Mouse (Mus musculus) embryo, embryonic 9.5 days (tissue): ENCODE measurements at regions not wholly inside any gene's neighbourhood (a gene's known extent, or its start where the extent isn't known, plus 50 kb on each side); places are given as distances from the start of the nearest gene placed in this dataset.
A peak's percentile ranks its signal among the peaks of the same experiment; 100 is the strongest.

Source experiments
- DNase-seq: peaks from one replicate; pipeline ENCODE4 v3.0.0-alpha.2; 2017; ENCODE audit errors: extremely low spot score

DNA sequence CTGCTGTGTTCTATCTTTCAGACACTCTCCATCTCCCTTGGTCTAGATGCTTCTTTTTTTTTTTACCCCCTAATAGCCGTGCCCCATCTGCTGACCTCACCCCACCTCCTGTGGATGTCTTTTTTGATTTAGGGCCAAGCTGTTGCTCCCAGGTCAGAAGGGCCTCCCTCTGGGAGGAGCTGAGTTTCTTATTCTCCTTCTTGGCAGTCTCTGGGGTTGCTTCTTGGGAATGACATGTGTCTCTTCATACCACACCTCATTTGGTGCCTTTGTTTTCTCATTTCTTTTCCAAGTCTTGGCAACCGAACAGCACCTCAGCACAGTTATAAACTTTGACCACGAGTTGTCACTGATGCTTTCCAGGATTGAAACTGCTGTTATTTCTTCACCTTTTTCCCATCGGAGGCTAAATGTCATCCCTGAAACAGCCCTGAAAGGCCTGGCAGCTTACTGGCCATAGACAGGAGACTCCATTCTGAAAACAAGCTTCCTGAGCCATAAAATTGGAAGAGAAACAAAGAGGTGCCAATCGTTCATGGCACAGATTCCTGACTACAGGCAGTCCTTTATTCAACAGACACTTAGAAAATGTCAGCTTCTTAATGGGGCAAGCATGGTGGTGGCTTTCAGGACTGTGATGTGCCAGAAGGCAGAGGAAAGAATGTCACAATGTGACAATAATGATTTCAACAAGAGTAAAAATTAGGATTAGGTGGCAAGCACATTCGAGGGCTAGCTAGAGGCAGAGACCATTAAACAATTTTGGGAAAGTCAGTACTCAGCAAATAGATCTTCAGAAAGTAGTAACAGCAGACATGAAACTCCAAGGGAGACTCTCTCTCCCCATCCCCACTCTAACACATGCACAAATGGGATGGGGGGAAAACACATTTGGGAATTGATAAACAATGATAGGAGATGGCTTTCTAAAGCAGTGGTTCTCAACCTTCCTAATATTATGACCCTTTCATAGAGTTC lies 197.1 kb upstream of the Arrdc4 start:
- peak; percentile 42 for DNase-seq

DNA sequence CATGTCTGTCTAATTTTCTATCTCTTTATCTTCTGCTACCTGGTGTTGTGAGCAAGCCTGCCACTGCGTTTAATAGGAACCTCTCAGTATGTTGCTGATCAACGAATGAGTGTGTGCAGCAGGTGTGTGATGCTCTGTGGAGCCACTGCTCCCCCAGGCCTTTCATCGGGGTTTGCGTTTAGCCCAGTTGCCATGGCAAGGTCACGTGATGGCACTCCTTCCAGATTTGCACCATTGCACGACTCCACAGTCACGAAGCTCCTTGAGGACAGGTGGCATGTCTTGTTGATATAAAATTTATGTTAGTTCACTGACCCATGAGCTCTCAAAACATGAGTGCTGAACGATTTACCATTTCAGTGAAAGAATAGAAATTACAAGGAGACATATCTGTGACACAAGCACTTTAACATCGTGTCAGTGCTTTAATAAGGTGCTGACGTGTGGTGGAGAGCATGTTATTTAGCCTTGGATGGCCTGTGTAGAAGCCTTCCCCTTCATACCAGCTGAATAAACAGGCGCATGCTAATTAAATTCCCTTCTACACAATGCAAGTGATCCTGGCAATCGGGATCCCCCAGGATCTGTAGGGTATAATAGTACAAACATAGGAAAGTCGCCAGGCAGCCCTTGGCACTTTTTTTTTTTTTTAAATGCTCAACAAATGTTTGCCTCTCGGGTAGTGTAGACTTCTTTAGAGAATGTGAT lies 181.7 kb upstream of the Arrdc4 start:
- no peak for DNase-seq

DNA sequence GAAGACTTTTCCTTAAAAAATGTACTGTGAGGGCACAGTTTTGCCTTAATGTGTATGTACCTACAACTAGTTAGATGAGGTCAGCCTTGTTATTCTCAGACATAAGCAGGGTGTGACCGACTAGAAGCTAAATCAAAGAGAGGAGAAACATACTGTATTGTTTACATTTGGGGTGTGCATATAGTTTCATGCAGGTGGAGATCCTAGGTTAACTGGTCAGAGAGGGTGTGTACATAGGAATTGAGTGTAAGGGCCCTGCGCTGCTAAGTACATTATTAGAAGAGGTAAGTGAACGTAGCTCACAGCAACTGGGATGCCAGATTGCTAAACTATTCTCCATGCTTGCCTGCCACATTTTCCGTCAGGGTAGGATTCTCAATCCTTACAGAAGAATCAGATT lies 180.6 kb upstream of the Arrdc4 start:
- DNase-seq = no peak

DNA sequence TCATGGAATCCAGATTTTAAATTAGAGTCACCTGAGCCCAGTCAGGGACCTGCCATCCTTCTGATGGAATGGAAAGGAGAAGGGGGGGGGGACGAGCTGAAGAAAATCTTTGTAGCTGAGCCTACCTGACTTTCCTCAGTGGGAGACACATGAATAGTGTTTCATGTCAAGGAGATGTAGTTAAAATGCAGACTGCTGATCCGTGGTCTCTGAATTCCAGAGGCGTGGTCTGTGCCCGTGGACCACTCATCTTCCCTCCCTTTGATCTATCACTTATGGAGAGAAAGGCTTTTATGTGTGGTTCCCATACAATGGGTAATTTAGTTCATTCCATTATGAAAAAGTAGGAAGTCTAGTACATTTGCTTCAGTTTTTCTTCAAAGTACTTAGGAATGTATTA lies 176.6 kb upstream of the Arrdc4 start:
- DNase-seq = no peak

DNA sequence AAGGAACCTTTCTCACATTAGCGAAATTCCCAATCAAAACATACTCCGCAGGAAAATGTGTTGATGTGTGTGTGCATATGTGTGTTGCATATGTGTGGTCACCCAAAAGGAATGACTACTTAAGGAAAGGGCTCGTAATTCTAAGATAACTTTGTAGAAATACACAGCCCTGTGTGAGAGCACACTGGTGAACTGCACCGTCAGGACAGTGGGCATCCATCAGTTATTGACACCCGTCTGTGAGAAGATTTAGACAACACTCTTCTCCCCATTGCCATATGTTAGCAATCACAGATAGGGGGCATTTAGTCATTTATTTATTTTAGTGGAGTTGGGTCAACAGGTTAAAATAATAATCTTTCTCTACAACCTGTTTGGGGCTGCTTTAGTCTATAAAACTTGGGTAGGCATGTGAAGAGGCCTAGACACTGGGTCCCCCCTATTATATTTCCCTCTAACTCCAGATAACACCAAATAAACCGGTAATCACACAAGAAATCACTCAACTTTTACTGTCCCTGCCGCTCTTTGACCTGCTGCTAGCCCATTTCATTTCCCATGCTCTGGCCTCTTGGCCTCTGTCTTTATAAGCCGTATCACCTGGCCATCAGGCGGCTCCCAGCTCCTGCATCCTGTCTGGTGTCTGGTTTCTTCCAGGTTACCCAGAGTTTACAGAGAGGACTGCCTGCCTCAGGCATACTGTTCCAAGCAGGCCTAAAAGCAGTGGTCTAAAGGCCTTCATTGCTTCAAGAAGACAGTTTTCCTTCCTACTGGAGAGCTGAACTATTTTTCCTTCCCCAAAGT lies 169.8 kb upstream of the Arrdc4 start:
- DNase-seq = peak; percentile 56

DNA sequence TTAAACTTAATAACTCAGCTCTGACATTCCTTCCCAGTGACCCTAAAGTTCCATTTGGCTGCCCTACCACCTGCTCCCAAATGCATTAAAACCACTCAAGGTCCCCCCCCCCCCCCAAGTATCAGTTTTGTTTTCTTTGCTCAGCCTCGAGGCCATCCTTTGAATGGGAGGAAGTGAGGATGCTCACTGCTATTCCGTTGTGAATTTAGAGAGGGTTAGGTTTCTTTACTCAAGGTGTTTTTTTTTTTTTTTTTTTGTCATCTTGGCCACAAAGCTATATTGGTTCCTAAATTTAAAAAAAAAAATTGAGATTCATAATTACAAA lies 168.8 kb upstream of the Arrdc4 start:
- DNase-seq = peak; percentile 36

DNA sequence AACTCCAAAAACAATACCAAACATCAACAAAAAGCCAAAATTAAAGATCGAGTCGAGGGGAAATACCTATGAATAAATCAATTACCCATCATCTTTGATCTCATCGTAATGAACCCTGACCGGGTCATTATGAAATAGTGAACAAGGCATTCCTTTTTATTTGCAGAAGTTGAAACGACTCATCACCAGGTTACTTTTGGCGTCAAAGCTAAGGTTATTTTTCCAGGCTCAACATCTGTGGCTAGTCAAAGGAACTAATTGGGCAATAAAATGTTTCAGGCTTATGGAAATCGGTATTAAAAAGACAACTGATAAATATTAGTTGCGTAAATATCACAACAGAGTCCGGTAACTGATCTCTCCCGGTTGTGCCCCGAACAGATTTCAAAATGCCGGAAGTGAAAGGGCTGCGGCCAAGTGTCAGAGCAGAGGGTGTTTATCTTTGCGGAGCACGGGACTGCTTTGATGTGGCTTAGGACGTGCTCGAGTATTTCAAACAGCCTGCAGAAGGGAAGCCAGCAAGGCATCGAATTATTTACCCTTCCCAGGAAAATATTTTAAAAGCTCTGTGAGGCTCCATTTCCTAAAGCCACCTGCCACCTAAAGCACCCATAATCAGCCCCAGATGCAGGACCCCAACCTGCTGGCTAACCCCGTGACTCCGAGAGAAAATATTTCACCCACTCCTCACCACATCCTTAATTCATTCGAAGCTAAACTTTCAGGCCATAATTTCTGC lies 168.3 kb upstream of the Arrdc4 start:
- DNase-seq = peak; percentile 46

DNA sequence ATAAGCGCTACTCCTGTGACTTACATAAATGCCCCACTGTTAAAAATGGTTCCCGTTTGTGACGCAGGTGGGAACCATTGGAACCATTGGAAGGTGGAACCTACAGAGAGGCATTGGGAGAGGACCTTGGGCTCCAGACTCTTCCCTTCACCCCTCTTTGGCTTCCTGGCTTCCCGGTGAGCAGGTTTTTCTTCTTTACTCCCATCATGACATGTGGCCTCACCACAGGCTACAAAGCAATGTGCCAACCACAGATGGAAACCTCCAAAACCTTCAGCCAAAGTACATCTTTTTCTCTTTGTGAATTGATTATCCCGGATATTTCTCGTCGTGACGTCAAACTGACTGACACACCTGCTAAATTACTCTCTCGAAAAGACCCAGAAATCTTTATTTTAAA lies 166.9 kb upstream of the Arrdc4 start:
- DNase-seq = no peak

DNA sequence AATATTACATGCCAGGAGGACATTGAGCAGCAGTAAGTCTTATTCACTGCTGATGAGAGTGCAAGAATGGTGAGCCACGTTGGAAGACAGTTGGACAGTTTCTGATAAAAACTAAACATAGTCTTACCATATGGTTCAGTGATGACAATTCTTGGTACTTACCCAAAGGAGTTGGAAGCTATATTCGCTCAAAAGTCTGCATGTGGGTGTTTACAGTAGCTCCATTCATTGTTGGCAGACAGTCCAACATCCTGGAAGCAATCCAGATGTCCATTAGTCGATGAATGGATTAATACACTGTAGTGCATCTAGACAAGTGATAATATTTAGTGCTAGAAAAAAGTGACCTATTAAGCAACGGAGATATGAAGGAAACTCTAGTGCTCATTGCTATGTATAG lies 165.3 kb upstream of the Arrdc4 start:
- no peak for DNase-seq

DNA sequence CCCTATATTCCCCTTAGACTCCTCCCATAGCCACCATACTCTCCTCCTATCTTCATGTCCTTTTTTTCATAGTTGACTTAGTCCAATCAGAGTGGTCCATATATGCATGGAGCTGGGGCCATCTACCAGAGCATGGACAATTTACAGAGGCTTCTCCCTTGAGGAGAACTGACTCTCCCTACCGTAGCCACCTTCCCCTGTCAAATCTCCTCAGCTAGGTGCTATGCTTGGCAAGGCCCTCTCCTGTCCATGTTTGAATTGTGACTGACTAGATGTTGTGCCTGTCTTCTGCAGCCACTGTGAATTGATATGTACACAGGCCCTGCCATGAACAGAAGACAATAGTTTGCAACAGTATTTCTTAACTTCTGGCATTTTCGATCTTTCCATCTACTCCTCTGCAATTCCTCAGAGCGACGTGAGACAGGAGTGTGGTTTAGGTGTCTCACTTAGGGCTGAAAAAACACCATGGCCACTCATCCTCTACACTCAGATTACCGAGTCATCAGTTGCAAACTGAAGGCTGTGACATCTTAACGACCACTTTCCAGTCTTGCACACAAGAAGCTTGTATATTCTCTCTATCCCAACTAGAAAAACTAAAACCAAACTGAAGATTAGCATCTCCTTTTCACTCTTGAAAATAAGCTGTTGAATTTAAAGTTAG lies 163.1 kb upstream of the Arrdc4 start:
- no peak for DNase-seq

DNA sequence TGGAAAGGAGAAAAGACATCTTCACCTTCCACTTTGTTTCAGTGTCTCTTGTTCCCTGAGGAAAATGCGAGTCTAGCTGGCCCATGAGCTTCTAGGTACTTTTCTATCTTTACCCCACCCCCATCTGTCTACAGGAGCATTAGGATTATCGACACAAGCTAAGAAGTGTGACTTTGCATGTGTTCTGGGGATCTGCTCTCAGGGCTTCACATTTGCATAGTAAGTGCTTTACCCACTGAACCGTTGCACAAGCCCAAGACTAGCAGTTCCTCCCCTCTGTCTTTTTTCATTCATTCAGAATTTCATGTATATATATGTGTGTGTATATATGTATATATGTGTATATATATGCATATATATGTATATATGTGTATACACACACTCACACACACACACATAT lies 162.5 kb upstream of the Arrdc4 start:
- DNase-seq = no peak

DNA sequence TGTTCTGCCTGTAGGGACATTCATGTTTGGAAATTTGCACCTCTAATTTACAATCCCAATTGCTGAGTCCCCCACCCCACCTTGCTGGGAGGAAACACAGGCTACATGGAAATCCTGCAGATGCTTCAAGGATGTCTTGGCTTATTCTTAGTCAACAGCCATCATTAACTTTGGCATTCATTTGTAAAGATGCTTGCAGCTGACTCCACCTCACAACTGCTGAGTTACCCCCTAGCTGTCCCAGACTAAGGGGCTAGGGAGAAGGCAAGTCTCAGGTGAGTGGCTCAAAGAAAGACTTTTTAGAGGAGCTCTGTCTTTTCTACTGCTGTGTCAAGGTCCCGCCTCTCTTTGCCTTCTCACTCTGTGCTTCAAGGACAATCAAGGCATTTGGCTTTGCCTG lies 160.7 kb upstream of the Arrdc4 start:
- DNase-seq = no peak

DNA sequence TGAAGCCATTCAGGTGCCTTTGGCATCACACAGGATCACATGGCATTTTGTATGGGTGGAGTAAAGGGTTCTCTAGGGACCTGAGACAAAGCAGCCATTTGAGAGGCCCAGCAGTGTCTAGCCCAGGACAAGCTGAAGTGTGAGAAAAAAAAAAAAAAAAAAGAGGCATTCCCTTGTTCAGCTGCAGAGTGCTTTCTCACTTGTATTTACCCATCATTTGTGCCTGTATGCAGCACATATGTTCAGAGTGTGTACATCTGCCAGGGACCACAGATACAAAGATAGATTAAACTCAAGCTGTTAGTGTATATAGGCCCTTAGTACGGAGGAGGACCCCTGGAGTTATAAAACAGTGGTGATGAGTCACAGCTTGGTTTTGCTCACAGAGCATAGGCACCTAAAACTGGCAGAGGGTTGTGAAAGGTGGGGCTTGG lies 159.4 kb upstream of the Arrdc4 start:
- no peak for DNase-seq

DNA sequence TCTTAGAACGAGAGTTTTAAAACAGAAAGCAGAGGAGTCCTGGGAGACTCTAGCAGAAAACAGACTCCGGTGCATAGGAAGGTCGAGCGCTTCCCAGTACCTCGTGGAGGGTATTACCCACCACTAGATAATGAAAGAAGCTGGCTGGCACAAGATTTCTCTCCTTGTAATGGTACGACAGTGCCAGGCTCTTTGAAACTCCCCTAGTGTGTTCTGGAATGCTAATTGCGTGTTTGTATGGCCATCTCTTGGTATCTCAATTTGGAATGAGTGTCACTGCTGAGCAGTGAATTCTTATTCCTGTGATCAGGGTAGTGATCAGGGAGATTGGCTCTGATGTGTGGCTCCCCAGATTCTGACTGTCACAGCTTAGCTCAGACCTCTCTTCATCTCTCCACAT lies 158.8 kb upstream of the Arrdc4 start:
- DNase-seq = no peak

DNA sequence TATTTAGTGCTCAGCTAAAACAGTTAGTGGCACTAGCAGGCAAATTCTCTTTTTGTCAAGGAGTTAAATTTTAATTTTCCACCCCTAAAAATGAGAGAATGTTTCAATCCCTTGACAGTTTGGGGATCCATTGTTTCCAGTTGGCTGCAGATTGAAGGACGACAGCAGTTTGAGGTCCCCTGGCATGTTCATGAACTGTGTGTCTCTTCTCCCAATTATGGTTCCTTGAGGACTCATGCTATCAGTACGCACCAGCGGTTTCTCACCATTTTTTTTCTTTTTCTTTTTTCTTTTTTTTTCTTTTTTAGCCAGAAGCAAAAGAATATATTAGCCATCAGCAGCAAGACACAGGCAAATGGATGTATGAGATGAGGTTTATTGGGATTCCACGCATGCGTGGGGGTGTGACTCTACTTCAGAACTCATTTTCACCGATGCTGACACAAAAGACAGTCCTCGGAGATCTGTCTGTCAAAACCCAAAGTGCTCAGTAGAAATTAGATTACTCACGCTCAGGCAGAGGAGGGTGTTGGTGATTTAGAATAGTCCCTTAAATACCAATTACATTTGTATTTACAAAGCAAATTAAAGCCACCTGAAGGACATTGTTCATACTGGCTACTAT lies 157.8 kb upstream of the Arrdc4 start:
- no peak for DNase-seq

DNA sequence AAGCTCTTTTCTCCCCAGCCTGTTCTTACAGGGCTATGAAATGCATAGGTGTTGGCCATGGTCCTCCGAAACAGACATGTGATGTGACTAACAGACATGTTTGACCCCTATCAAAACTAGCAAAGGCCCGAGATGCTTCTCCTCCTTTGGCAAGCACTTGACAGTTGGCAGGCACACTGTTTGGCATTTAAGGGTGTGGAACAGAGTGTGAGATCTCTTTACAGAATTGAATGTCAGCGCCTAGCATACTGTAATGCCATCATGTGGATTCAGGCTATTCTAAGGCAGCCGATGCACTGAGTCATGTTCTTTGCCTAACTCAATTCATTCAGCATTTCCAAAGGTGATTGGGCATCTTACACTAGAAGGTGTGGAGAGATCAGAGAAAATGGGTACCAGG lies 156.8 kb upstream of the Arrdc4 start:
- no peak for DNase-seq

DNA sequence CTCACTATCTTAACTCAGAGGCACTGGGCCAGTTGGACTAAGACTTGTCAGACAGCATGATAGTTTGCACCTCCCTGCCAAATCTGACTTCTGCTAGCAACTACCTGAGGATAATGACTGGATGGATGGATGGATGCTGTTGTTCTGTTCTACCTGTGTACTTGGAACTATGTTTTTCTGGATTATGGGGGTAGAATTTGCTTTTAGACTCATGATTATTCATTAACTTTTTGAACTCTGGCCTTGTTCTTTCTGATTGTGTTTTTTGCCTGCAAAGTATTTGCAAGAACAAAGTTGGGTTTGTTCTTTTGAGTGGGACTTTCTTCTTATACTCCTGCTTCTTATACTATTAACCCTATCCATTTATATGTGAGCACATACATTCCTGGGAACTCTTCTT lies 137.1 kb upstream of the Arrdc4 start:
- no peak for DNase-seq

DNA sequence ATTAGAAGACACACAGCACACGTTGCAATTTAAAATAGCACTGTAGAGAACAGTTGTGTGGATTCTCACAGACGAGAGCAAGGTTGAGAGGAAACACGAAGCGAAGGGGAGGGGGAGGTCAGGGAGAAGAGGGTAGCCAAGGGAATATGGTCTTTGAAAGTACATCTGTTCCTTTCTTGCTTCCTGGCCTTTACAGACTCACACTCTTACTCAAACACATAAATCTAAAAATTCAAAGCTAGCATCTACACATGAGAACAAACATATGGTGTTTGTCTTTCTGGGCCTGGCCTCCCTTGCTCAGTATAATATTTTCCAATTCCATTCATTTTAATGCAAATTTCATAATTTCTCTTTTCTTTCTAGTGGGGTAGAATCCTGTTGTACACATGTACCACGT lies 124.0 kb upstream of the Arrdc4 start:
- DNase-seq = no peak

DNA sequence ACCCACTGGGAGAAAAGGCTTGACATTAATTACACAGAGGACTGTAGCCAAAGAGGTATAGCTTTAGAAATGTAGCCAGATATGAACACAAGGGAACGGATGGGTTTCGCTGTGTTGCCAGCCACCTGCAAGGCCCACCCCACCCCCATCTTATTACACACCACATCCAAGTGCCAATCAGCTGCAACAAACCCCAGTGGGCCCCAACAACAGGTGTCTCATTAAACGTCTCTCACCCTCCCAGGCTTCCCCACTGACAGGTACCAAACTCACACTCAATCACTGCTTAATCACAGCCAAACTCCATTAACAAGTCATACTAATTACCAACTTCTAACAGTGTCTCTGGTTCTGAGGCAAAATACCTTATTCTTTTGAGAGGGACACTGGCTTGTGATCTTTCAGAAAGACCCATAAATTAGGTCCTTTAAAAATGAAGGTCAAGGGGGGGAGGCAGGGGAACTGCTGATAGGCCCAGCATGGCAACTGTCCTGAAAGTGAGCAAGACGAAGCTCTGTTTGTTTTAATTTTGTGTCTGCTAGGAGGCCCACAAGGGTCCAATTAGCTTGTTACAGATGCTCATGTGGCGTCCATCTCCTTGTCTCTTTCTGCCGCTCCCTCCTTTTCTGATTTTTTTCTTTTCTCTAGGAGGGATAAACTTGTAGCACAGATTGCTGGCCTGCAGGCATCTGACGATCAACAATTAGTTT lies 115.4 kb upstream of the Arrdc4 start:
- DNase-seq = no peak
